Mouse (Mus musculus) embryonic facial prominence, embryonic 10.5 days (tissue): ENCODE results near the gene Rsg1. TPM values are rescaled to one million over a fixed set of nuclear protein-coding genes. Genes with fewer than 3 reads are reported as not detected.

Experiments
- DNase-seq: peaks from one replicate; pipeline ENCODE4 v3.0.0-alpha.2; 2017; ENCODE audit warnings: low spot score
- H3K27ac ChIP-seq: fragments of 300-500 bp; sonication (generic); replicated peaks from 2 replicates; pipeline ENCODE4 v1.5.1; 2016; ENCODE audit warnings: mild to moderate bottlenecking
- H3K27me3 ChIP-seq: fragments of 300-500 bp; sonication (generic); replicated peaks from 2 replicates; pipeline ENCODE4 v1.6.1; 2016; ENCODE audit warnings: low read depth, mild to moderate bottlenecking; ENCODE audit not compliant: poor library complexity, severe bottlenecking
- H3K36me3 ChIP-seq: fragments of 300-500 bp; sonication (generic); replicated peaks from 2 replicates; pipeline ENCODE4 v1.6.1; 2016; ENCODE audit warnings: mild to moderate bottlenecking, moderate library complexity
- H3K4me1 ChIP-seq: fragments of 300-500 bp; sonication (generic); 2 replicates; pipeline ENCODE4 v1.6.1; 2016
- H3K4me3 ChIP-seq: fragments of 300-500 bp; sonication (generic); 2 replicates; pipeline ENCODE4 v1.5.1; 2016; ENCODE audit warnings: mild to moderate bottlenecking, moderate library complexity
- H3K9me3 ChIP-seq: fragments of 300-500 bp; sonication (generic); 2 replicates; pipeline ENCODE4 v1.6.1; 2016; ENCODE audit warnings: mild to moderate bottlenecking
- WGBS: fragments of 180-500 bp; shearing (Covaris S2); methylation state at CpG from one replicate; pipeline ENCODE4 v1.1.7; 2016; 5-methylcytosine and 5-hydroxymethylcytosine counted together
- polyA plus RNA-seq: library from polyadenylated mRNA; unstranded; fragments of >200 nt; fragmentation: Nextera tagmentation; extraction: Ambion mirVana; gene quantifications from 2 replicates; pipeline ENCODE4 v1.2.1, GENCODE M21; 2016

Gene Rsg1
- 8.4 and 8.5 TPM in 2 replicates for polyA plus RNA-seq

- peaks cover 8% of the 10 kb centered on the region for H3K36me3 ChIP-seq
- peaks cover 35% of the 10 kb centered on the region for H3K4me1 ChIP-seq
- WGBS, result under 1% methylated on average over 24 of the region's 24 CpGs
- no peaks in the 10 kb centered on the region for H3K9me3 ChIP-seq
- peak within 1 kb of the TSS; percentile 72 for H3K4me3 ChIP-seq
- no peaks in the 10 kb centered on the region for H3K27me3 ChIP-seq
- DNase-seq, result peak; percentile 98
- peak within 1 kb of the TSS; percentile 85 for H3K27ac ChIP-seq
Observed at GRCm38 (mm10) chr4:141213770-141214336, at the start of gene Rsg1. Gene Rsg1 (plus strand): TSS chr4:141213956.

GRCm38 (mm10) chr4:141165744-141166292, 47.9 kb upstream of the Rsg1 start:
- Histone ChIP-seq H3K9me3 (peaks cover 15% of the 10 kb centered on the region; the same call in 1 of the 2 replicates), H3K4me1 (no peaks in the 10 kb centered on the region; the same call in 1 of the 2 replicates), H3K36me3 (peaks cover 86% of the 10 kb centered on the region), H3K27me3 (no peaks in the 10 kb centered on the region), H3K4me3 (no peak overlapping the region), H3K27ac (no peak overlapping the region)
- no peak for DNase-seq
- WGBS, result 83% methylated on average over 8 of the region's 8 CpGs

GRCm38 (mm10) chr4:141167156-141167555, 46.6 kb upstream of the Rsg1 start:
- H3K9me3 ChIP-seq, result peaks cover 15% of the 10 kb centered on the region; the same call in 1 of the 2 replicates
- no peaks in the 10 kb centered on the region for H3K27me3 ChIP-seq
- no peaks in the 10 kb centered on the region; the same call in 1 of the 2 replicates for H3K4me1 ChIP-seq
- H3K27ac ChIP-seq, result no peak overlapping the region
- DNase-seq, result no peak
- H3K4me3 ChIP-seq, result no peak overlapping the region
- peaks cover 89% of the 10 kb centered on the region for H3K36me3 ChIP-seq
- 93% methylated on average over 3 of the region's 3 CpGs for WGBS

- peaks cover 91% of the 10 kb centered on the region for H3K36me3 ChIP-seq
- H3K4me3 ChIP-seq, result no peak overlapping the region
- 91% methylated on average over 8 of the region's 8 CpGs for WGBS
- no peak for DNase-seq
- peaks cover under 1% of the 10 kb centered on the region; the same call in 1 of the 2 replicates for H3K9me3 ChIP-seq
- no peaks in the 10 kb centered on the region for H3K27me3 ChIP-seq
- H3K27ac ChIP-seq, result no peak overlapping the region
- peaks cover 2% of the 10 kb centered on the region; the same call in 1 of the 2 replicates for H3K4me1 ChIP-seq
Observed at GRCm38 (mm10) chr4:141172121-141172520, 41.6 kb upstream of the Rsg1 start.

- WGBS, result 73% methylated on average over 5 of the region's 5 CpGs
- peaks cover 2% of the 10 kb centered on the region; the same call in 1 of the 2 replicates for H3K4me1 ChIP-seq
- no peak for DNase-seq
- H3K36me3 ChIP-seq, result peaks cover 91% of the 10 kb centered on the region
- H3K27me3 ChIP-seq, result no peaks in the 10 kb centered on the region
- no peaks in the 10 kb centered on the region for H3K9me3 ChIP-seq
- H3K4me3 ChIP-seq, result no peak overlapping the region
- no peak overlapping the region for H3K27ac ChIP-seq
Observed at GRCm38 (mm10) chr4:141175783-141176182, 38.0 kb upstream of the Rsg1 start.

- H3K27me3 ChIP-seq, result no peaks in the 10 kb centered on the region
- peaks cover 2% of the 10 kb centered on the region; the same call in 1 of the 2 replicates for H3K4me1 ChIP-seq
- H3K4me3 ChIP-seq, result no peak overlapping the region
- 89% methylated on average over 10 of the region's 10 CpGs for WGBS
- DNase-seq, result no peak
- no peak overlapping the region for H3K27ac ChIP-seq
- peaks cover 91% of the 10 kb centered on the region for H3K36me3 ChIP-seq
- H3K9me3 ChIP-seq, result no peaks in the 10 kb centered on the region
Observed at GRCm38 (mm10) chr4:141176328-141176838, 37.4 kb upstream of the Rsg1 start.

- Histone ChIP-seq H3K27me3 (no peaks in the 10 kb centered on the region), H3K9me3 (no peaks in the 10 kb centered on the region), H3K4me1 (peaks cover 2% of the 10 kb centered on the region; the same call in 1 of the 2 replicates), H3K36me3 (peaks cover 93% of the 10 kb centered on the region), H3K4me3 (no peak overlapping the region), H3K27ac (no peak overlapping the region)
- DNase-seq, result no peak
- WGBS, result 90% methylated on average over 4 of the region's 4 CpGs
Observed at GRCm38 (mm10) chr4:141178500-141178899, 35.3 kb upstream of the Rsg1 start.

GRCm38 (mm10) chr4:141180831-141181230, 32.9 kb upstream of the Rsg1 start:
- H3K4me3 ChIP-seq, result no peak overlapping the region
- whole genome bisulfite sequencing, result 90% methylated on average over 8 of the region's 8 CpGs
- H3K4me1 ChIP-seq, result peaks cover 4% of the 10 kb centered on the region
- H3K36me3 ChIP-seq, result peaks cover 91% of the 10 kb centered on the region
- H3K9me3 ChIP-seq, result no peaks in the 10 kb centered on the region
- no peak overlapping the region for H3K27ac ChIP-seq
- H3K27me3 ChIP-seq, result no peaks in the 10 kb centered on the region
- DNase-seq, result no peak

GRCm38 (mm10) chr4:141181981-141182380, 31.8 kb upstream of the Rsg1 start:
- H3K36me3 ChIP-seq, result peaks cover 79% of the 10 kb centered on the region
- WGBS, result 93% methylated on average over 6 of the region's 6 CpGs
- H3K4me1 ChIP-seq, result peaks cover 16% of the 10 kb centered on the region
- H3K4me3 ChIP-seq, result no peak overlapping the region
- no peaks in the 10 kb centered on the region for H3K27me3 ChIP-seq
- no peak overlapping the region for H3K27ac ChIP-seq
- DNase-seq, result no peak
- no peaks in the 10 kb centered on the region for H3K9me3 ChIP-seq

- 86% methylated on average over 2 of the region's 2 CpGs for WGBS
- Histone ChIP-seq H3K9me3 (no peaks in the 10 kb centered on the region), H3K36me3 (peaks cover 64% of the 10 kb centered on the region)
Observed at GRCm38 (mm10) chr4:141183932-141184331, 29.8 kb upstream of the Rsg1 start.

GRCm38 (mm10) chr4:141184426-141184825, 29.3 kb upstream of the Rsg1 start:
- Histone ChIP-seq H3K4me1 (peaks cover 22% of the 10 kb centered on the region), H3K9me3 (no peaks in the 10 kb centered on the region), H3K27ac (no peak overlapping the region), H3K27me3 (no peaks in the 10 kb centered on the region), H3K36me3 (peaks cover 60% of the 10 kb centered on the region), H3K4me3 (no peak overlapping the region)
- WGBS, result 91% methylated on average over 4 of the region's 4 CpGs
- no peak for DNase-seq

More at GRCm38 (mm10) chr4:141183932-141184331, 29.8 kb upstream of the Rsg1 start:
- no peak overlapping the region for H3K27ac ChIP-seq
- no peak for DNase-seq
- H3K4me1 ChIP-seq, result peaks cover 22% of the 10 kb centered on the region
- no peak overlapping the region for H3K4me3 ChIP-seq
- no peaks in the 10 kb centered on the region for H3K27me3 ChIP-seq

GRCm38 (mm10) chr4:141186923-141187836, 26.6 kb upstream of the Rsg1 start:
- peaks cover 61% of the 10 kb centered on the region for H3K36me3 ChIP-seq
- no peak for DNase-seq
- H3K27me3 ChIP-seq, result no peaks in the 10 kb centered on the region
- no peaks in the 10 kb centered on the region for H3K9me3 ChIP-seq
- H3K4me3 ChIP-seq, result no peak overlapping the region
- peaks cover 22% of the 10 kb centered on the region for H3K4me1 ChIP-seq
- H3K27ac ChIP-seq, result peak overlapping the region; percentile 77
- 54% methylated on average over 9 of the region's 9 CpGs for WGBS
